Mouse (Mus musculus): ENCODE data around the gene Eif4g1.

Eif4g1 gene

DNA sequence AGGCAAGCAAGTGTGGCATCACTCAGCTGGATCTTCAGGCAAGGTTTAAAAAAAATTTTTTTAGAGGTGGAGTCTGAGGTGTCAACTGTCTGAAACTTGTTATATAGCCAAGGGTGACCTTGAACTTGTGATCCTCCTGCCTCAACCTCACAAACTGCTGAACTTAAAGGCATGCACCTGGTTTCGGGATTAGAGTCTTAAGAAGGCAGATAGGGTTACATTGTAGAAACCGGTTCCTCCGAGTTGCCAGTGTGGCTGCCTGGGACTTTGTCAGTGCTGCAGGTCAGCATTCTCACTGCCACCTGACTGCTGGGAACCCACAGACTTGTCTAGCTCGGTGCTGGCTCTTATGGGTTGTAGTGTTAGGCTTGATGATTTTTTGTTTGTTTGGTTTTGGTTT, 55.1 kb downstream of the Eif4g1 start:
- CTCF ChIA-PET = interaction anchor here (0.6 kb wide), 1 partner anchor 47 kb away, joined by 4 read pairs; no protein-coding TSS in a partner anchor

DNA sequence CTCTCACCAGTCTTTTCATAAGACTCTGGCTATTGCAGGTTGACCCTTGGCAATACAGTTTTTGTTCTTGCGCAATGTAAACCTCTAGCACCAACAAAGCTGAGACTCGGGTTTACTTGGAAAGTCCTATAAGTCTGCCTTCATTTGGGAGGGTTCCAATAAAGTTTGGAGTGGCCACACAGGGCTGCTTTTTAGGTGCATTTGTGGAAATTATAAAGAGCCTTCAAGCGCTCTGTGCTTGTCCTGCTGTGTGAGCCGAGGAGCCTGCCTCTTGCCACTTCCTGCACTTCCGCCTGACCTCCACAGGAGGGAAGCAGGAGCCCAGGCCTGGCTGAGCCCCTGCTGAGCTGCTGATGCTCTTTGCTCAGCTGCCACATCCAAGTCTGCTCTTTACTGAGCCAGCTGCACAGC, 56.2 kb downstream of the Eif4g1 start:
- CTCF ChIA-PET = no interaction called here

DNA sequence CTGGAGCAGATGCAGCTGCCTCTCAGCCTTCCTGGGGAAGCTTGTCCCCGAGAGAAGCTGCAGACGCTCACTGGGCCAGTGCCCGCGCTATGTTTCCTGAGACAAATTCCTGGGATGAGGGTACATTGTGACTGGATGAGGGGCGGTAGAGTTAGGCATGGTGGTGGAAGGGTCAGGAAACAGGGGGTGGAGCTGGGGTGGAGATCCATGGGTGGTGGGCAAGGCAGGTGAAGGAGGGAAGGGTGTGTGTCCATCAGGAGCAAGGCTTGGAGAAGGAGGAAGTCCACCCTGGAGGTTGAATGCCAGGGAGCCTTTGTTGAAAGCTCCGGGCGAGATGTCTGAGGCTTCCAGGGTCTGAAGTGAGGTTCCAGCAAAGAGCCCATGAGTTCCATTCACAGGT, 57.2 kb downstream of the Eif4g1 start:
- CTCF ChIA-PET = no interaction called here

DNA sequence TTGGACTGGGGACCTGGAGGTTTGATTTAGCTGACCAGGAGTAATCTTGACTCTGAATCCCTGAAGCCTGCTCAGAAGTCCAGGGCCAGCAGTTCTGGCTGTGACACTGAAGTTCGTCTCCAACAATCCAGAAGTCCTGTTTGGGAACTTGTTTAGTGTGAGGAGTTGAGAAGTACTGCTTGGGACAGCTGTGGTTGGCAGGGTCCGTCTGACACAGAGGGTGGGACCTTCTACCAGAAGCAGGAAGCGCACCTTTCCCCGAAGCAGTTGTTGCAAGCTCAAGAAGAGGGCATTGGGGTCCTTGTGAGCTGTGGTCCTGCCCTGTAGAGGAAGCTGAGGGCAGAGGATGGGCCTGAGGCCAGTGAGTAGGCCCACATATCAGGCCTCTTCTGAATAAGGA, 57.6 kb downstream of the Eif4g1 start:
- CTCF ChIA-PET = no interaction called here

DNA sequence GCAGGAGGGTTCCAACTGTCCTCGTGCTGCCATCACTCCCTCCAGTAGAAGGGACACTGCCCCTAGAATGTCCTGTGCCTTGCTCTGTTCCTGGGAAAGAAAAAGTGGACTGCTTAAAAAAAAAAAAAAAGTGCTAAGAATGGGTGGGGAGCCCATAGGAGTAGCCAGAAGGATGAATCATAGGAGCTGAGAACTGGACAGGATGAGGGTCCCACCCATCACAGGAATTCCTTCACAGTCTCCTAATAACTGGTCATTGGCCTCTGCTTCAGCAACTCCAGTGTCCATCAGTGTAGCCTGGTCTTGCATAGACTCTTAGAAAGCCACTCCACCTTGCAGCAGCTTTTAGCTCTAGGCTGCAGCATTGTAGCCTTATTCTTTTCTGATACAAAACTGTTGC, 58.3 kb downstream of the Eif4g1 start:
- CTCF ChIA-PET = interaction anchor here (0.6 kb wide), 1 partner anchor 35 kb away, joined by 3 read pairs; no protein-coding TSS in a partner anchor

DNA sequence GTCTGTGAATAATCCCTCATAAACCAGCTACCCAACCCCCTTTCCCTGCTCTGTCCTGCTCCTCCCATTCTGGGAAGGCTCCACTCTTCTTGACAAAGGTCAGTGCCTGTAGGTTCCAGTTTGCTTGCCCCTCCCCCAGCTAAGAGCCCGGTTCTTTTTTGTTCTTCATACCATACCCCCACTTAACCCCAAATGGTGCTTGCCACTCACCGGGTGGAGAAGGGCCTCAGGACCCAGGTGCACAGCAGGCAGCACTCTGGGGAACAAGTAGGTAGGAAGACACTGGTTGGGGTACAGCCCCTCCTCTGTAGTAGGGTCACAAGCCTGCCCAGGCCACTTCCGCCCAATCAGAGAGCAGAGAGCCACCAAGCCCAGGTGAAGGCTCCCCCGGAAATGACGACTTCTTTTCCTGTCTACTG, 62.2 kb downstream of the Eif4g1 start:
- CTCF ChIA-PET = no interaction called here

DNA sequence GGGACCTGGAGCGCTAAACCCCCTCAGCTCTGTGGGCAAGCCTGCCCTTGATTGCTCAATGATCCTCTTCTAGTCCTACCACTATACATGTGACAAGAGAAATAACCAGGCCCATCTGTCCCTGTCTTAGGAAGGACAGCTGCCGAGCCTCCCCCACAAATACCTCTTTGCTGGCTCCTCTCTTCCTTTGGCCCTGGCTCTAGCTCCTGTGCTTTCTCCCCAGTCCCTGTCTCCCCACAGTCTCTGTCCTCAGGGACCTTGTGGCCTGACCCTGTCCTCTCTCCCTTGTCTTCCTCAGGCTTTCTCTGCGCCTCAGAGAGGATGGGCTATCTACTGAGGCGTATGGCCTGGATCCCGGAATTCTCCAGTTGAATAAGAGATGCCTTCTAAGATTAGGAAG, 63.6 kb downstream of the Eif4g1 start:
- CTCF ChIA-PET = no interaction called here

DNA sequence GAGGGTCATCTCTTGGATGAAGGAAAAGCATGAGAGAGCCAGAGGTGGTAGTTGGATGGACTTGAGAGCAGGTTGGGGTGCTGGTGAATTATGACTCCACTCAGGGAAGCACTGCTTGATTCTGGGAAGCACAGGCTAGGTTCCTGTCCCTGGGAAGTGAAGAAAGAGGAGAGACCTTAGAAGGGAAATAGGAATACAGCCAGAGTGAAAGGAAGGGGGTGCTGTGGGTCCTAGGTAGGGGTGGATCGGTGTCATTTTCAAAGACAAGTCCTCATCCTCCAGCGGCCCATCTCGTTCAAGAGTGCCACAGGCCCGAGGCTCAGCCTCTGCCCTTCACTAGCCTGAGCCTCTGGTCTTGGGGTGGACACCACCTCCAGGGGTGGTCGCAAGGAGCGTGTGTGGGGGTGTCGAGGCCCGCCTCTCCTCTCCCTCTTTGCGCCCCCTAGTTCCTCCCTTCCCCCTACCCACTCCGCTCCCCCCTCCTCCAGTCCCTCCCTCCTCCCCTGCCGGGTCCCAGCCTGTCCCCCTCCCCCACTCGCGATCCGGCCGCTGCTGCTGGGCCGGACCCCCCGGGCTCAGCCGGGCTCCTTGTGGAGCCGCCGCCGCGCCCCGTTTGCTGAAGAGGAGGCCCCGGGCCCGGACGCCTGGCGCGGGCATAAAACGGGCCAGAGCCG, 64.3 kb downstream of the Eif4g1 start:
- CTCF ChIA-PET = no interaction called here

DNA sequence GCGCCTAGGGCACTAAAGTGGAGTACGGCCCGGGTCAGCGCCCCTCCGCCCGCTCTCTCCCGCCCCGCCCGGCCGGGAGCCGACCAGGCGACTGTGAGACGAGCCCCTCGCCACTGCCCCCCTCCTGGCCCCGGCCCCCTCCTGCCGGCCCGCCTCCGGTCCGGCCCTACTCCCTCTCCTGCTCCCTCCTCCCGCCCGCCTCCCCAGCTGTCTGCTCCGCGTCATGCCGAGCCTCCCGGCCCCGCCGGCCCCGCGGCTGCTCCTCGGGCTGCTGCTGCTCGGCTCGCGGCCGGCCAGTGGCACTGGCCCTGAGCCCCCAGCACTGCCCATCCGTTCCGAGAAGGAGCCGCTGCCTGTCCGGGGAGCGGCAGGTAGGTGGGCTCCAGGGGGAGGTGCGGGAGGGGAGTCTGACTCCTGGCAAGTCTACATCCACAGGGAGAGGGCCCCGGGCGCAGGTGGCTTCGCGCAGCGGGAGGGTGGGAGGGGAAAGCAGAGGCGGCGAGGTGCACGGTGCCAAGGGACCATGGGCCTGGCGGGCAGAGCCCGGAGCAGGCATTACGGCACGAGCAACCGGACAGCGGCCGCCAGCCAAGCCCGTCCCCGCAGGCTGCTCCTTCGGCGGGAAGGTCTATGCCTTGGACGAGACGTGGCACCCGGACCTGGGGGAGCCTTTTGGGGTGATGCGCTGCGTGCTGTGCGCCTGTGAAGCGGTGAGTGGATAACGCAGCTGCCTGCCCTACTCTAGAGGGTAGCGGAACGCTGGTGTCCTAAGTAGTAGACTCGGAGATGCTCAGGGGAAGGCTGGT, 65.0 kb downstream of the Eif4g1 start, which contains the start of gene Chrd:
Chrd (plus strand) TSS at position 203 of the 806 bp plus-strand sequence.
- CTCF ChIA-PET = no interaction called here

DNA sequence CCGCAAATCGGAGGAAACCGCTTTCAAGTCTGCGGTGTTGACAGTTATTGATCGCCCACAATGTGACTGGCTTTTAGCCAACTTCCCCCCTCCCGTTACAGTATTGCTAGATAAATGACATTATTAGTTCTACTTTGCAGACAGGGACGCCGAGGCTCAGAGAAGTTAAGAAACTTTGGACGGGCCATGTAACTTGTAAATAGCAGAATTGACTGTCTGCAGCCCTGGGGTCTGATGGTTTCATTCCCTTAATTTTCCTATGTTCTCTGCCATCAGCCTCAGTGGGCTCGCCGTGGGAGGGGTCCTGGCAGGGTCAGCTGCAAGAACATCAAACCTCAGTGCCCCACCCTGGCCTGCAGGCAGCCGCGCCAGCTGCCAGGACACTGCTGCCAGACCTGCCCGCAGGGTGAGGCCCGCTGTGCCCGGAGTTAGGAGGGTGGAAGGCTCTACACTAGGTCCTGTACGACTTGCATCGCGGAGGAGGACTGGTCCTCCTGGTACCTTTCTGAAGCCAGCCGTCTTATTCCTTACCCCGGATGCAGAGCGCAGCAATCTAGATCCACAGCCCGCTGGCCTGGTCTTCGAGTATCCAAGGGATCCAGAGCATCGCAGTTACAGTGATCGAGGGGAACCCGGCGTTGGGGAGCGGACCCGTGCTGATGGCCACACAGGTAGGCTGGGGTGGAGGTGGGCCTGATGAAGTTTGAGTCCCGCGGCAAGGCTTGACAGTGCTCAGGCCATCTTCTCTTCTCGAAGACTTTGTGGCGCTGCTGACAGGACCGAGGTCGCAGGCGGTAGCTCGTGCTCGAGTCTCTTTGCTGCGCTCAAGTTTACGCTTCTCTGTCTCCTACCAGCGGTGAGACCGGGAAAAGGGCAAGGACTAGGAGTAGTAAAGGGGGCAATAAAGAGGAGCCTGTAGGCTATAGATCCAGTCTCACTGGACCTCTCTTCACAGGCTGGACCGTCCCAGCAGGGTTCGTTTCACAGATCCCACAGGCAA, 65.9 kb downstream of the Eif4g1 start, which contains the start of gene Thpo:
Thpo (minus strand) TSS at position 781 of the 1,000 bp plus-strand sequence.
- CTCF ChIA-PET = no interaction called here

DNA sequence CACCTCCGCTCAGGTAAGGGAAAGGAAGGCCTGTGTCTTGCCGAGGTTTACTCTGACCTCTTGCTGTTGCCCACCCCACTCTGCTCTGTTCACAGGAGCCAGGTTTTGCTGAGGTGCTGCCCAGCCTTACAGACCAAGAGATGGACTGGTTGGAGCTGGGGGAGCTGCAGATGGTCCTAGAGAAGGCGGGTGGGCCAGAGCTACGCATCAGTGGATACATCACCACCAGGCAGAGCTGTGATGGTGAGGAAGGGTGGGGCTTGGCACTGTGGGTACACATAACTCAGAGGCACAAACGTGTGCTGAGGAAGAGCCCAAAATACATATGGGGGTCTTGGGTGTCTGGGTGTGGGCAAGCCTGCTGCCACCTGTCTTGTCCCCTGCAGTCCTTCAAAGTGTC, 67.5 kb downstream of the Eif4g1 start:
- CTCF ChIA-PET = no interaction called here

DNA sequence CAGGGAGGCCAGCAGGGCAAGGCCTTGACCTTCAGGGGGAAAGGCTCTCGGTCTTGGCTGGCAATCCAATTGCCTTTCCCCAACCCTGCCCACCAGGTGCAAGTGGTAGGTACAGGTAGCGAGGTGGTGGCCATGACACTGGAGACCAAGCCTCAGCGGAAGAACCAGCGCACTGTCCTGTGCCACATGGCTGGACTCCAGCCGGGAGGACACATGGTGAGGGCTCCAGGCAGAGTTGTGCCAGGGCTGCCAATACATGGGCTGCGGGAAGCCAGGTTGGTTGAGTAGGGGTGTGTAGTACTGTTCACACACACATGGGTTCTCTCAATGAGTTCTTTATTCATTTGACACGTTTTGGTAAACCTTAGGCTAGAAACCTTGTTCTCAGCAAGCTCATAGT, 68.1 kb downstream of the Eif4g1 start:
- CTCF ChIA-PET = no interaction called here

DNA sequence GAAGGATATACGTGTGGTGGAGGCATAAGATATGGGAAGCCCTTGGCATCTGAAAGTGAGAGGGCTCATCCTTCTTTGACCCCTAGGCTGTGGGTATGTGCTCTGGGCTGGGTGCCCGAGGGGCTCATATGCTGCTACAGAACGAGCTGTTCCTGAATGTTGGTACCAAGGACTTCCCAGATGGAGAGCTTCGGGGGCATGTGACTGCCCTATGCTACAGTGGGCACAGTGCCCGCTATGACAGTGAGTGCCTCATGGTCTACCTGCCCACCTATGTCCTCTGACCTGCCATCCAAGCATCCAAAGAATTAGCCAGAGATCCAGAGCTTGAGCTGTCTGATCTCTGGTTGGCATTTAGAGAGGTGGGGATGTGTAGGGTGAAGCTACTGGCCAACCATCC, 68.7 kb downstream of the Eif4g1 start:
- CTCF ChIA-PET = no interaction called here

DNA sequence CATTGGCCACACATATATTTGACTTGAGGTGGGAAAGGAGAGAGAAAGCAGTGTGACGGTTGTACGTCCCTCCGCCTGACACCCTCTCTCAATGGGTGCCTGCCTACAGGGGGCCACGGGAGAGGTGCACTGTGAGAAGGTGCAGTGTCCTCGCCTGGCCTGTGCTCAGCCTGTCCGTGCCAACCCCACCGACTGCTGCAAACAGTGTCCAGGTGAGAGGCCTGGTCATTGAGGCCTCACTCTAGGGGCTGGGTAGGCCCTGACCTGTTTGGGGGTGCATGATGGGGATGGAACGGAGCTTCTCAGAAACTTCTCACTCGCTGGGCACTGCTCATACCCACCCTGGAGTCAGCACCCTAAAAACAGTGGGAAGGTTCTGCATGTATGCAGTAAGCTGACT, 71.7 kb downstream of the Eif4g1 start:
- CTCF ChIA-PET = no interaction called here
